Mouse (Mus musculus) brain, adult 2 months (tissue): ENCODE data around the gene Mslnl.

Source experiments
- DNase-seq: peaks from one replicate; pipeline ENCODE4 v3.0.0; 2011; ENCODE audit warnings: low read depth, low spot score

The Mslnl gene

DNA sequence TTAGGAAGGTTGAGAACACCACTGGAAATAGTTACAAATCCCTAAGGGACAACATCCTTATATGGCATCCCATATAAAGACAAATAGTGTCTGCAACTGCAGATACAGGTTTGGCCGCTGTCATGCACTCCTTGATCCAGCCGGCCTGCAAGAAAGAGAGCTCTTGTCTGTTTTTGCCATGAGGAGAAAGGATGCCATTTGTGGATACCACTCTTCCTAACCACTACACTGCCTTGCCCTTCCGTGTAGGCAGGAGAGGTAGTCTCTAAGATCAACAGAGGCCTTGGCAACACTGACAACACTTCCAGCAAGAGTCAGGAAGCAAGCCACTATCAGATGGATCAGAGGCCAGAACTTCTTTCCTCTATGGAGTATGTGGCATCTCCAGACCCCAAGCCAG is 50.4 kb downstream of the Mslnl start, which contains the start of gene Ccdc78:
Gene Ccdc78 (plus strand): TSS at position 301 of the 400 bp plus-strand sequence.
- no peak for DNase-seq

DNA sequence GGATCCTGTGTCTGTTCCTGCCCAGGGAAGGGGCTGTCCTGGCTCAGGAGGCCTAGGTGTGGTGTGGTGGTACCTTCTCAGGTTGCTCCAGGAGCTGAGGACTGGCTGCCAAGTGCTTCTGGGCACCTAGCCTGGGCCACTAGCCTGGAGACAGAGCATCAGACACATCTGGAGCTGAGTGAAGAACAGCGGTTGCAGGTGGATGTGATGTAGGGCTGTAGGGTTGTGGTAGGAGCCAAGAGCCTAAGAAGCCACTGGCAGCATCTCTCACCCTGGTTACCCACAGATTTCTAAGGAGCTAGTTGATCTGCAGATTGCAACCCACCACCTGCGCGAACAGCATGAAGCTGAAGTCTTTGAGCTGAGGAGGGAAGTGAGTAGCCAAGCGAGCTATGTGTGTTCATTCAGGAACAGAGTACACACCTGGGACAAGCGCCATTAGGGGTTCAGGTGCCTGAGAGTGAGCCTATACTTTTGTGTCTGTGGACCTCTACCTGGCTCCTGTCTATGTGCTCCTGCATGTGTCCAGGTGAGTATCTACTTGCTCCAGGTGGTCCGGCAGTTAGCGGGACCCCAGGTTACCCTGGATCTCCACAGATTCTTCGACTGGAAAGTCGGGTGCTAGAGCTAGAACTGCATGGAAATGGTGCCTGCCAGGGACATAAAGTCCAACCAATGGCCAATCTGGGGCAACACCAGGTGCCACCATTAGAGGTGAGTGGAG is 51.1 kb downstream of the Mslnl start:
- DNase-seq, result no peak

DNA sequence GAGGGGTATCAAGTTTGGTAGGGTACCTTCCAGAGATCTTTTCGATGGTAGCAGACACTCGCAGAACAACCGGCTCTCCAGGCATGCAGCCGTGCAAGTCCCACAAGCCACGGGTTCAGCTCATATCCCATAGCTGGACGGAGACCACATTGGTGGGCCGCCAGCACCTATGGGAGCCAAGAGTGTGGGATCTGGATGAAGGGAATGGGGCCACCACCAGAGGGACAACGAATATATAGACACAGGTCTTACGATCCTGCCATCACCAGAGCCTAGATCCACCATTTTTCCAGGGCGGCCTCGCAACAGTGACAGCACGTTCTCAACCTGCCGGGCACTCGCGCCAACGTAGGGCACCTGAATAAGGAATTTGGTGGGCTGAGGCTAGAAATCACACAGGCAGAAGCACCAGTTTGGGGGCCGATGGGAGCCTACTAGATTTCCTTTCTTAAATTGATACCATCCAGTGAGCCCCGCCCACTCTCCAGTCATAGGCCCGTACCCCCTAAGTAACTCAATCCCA is 55.5 kb downstream of the Mslnl start:
- no peak for DNase-seq

DNA sequence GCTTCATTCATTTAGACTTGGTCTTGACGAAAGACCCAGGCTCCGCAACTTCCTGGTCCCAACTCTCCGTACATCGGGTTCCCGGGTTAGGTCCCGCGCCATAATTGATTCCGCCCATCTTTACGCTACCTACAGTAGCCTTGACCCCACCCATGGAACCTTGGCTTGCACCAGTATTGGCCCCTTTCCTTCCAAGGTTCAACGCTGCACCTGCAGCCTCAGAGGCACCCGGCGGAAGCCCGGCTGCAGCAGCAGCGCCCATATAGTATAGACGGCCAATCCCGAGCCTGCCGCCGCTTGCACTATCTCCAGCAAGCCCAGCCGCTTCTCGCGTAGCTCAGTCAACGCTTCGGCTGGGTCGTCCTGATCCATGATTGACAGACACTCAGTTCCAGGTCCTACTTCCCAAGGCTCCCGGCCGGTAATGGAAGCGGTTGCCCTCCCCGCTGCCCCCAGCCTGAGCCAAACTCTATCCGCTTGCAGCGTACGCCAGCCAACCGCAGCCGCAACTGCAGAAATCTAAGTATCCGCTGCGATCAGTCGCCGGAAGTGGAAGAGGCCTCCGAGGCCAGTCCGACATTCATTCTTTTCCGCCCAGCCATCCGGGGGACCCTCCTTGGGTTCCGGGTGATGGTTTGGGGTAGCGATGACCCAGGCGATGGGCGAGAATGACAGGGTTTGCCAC is 56.1 kb downstream of the Mslnl start:
- peak; percentile 94 for DNase-seq

DNA sequence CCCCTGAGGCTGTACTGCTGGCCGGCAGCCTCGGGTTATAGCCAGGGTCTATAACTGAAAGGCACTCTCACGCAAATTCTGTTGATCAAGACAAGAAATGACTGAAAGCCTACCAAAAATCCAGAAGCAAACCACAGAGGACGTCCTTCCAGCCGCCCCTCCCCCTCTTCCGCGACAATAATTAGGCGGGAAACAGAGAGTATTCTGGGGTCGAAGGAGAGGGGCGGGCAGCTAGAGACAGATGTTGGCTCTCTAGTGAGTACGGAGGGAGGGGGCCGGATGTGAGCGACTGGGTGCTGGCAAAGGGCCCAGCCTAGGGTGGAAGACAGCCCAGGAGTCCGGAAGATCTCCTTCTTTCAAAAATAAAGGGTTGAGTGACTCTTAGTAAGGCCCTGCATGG is 56.8 kb downstream of the Mslnl start, which contains the start of gene Fam173a:
Gene Fam173a (minus strand): TSS at position 287 of the 400 bp plus-strand sequence.
- DNase-seq, result peak; percentile 79

DNA sequence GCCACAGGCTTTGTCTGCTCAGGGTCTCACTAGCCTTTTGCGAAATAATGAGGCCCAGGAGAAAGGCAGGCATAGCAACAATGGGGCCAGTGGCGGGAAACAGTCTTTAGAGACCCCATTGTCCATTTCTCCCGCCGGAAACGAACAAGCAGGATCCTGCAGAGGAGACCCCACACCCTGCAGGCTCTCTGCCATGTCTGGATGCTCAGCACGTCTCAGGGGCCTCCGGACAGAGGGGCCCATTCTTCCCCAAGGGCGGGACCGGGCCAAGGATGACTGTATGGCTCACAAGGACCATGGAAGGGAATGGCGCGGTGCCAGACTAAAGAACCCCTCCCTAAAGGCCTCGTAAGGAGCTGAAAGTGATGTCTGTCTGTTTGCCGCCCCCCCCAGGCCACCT is 58.4 kb downstream of the Mslnl start:
- DNase-seq, result no peak

DNA sequence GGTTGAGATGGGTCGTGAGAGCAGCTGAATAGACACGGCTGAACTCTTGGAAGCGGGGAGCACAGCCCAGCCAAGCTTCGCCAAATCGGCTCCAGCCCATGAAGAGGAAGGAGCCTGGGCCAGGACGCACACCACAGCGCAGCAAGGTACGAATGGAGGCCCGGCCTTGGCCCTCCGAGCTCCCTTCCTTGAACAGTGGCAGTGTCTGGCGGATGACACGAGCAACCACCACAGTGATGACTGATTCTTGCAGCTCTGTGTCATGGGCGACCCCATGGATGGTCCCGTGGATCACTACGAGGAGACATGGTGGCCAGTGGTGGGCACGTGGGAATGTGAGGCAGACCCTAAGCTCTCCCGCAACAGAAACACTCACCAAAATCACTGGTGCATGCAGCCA is 59.2 kb downstream of the Mslnl start:
- DNase-seq, result no peak

DNA sequence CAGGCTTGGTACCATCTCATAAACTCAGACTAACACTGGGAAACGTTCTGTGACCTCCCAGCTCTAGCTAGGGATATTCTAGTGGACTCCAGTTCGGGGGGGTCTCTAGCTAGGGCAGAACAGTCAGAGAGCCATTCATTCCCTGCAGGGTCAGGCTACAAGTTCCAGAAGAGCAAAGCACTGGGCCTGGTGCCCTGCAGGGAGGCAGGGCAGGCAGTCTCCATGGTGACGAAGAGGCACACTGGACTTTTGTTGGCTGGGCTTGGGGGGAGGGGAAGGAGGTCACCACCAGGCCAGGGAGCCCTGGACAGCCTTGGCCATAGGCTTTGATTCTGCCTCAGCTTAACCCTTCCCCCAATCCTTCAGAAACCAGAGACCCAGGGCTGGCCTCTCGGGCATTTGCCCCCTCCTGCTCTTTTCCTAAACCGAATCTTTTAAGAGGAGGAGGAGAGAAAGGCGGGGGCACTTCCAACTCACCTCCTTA is 59.8 kb downstream of the Mslnl start, which contains the start of gene AC134908.4:
Gene AC134908.4 (minus strand): TSS at position 51 of the 484 bp plus-strand sequence.
- DNase-seq, result peak; percentile 93

DNA sequence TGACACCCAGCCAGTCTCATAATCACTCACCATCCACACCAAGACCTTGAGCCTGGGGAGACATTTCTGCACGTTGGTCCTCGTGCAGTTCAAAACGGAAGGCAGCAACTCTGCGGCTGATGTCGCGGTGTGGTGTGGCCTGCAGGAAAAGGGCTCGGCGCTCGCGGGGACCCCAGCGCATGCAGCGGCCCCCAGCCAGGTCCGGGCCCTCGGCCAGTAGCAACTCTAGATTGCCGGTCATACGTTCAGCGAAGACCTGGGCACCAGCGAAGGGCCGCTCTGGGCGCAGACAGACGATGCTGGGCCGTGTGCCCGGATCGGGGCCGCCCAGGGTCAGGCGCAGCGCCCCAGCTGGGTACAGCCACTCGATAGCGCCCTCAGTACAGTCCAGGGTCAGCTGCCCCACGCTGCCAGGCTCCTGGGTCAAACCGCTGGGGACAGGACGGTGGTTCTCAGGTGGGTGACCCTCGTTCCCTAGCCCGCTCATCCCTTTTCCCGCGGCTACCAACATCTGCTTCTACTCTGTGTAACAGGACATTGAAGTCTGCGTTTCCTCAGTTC is 60.4 kb downstream of the Mslnl start:
- DNase-seq, result peak; percentile 56

DNA sequence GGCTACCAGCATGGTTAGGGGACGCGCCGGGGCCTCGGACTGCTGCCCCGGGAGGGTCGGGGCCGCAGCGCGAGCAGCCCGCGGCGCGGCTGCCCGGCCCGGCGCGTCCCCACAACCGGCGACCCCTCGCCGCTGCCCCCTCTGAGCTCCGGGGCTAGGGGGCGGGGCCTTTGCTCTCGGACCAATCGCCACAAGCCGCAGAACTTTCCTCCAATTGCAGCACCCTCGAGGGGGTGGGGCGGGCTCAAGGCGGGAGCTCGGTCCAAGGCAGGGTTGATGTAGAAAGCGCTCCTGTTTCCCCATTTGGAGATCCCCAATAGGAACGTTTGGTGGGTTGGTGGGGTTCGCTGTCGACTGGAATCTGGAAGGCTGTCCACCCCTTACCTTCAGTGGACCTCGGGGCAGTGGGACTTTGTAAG is 61.1 kb downstream of the Mslnl start, which contains the start of gene Metrn:
Gene Metrn (minus strand): TSS at position 186 of the 419 bp plus-strand sequence.
- DNase-seq, result peak; percentile 79
